Mouse (Mus musculus) heart, embryonic 10.5 days (tissue): Measurements from ENCODE around the gene 9230102O04Rik. TPM values are rescaled to one million over a fixed set of nuclear protein-coding genes. Genes with fewer than 3 reads are reported as not detected.
A peak's percentile ranks its signal among the peaks of the same experiment; 100 is the strongest.

ENCODE experiments used
- DNase-seq: peaks from one replicate; pipeline ENCODE4 v3.0.0-alpha.2; 2017; ENCODE audit warnings: low spot score
- H3K27ac ChIP-seq: fragments of 300-500 bp; sonication (generic); 2 replicates; pipeline ENCODE4 v1.5.1; 2016; ENCODE audit warnings: mild to moderate bottlenecking
- H3K27me3 ChIP-seq: fragments of 300-500 bp; sonication (generic); 2 replicates; pipeline ENCODE4 v1.6.1; 2016; ENCODE audit warnings: mild to moderate bottlenecking; ENCODE audit not compliant: poor library complexity, insufficient read depth, severe bottlenecking
- H3K36me3 ChIP-seq: fragments of 300-500 bp; sonication (generic); 2 replicates; pipeline ENCODE4 v1.6.1; 2016; ENCODE audit warnings: mild to moderate bottlenecking, moderate library complexity
- H3K4me1 ChIP-seq: fragments of 300-500 bp; sonication (generic); 2 replicates; pipeline ENCODE4 v1.6.1; 2016; ENCODE audit warnings: mild to moderate bottlenecking
- H3K4me3 ChIP-seq: fragments of 300-500 bp; sonication (generic); 2 replicates; pipeline ENCODE4 v1.5.1; 2016; ENCODE audit warnings: mild to moderate bottlenecking, moderate library complexity
- H3K9me3 ChIP-seq: fragments of 300-500 bp; sonication (generic); 2 replicates; pipeline ENCODE4 v1.6.1; 2016; ENCODE audit warnings: mild to moderate bottlenecking, moderate library complexity
- WGBS: fragments of 180-500 bp; shearing (Covaris S2); methylation state at CpG from one replicate; pipeline ENCODE4 v1.1.7; 2016; 5-methylcytosine and 5-hydroxymethylcytosine counted together
- polyA plus RNA-seq: library from polyadenylated mRNA; unstranded; fragments of >200 nt; fragmentation: Nextera tagmentation; extraction: Ambion mirVana; gene quantifications from 2 replicates; pipeline ENCODE4 v1.2.1, GENCODE M21; 2016

The 9230102O04Rik gene
- 0.76 TPM in 1 of 2 replicates, not detected in the other for polyA plus RNA-seq

GRCm38 (mm10) chr2:9888913-9889650 is at the start of gene 9230102O04Rik:
TSS of gene 9230102O04Rik (minus strand) at chr2:9889540.
- H3K4me1 ChIP-seq: peaks cover 19% of the 10 kb centered on the region
- DNase-seq: no peak
- H3K36me3 ChIP-seq: no peaks in the 10 kb centered on the region
- H3K27me3 ChIP-seq: peaks cover 97% of the 10 kb centered on the region
- no peaks in the 10 kb centered on the region for H3K9me3 ChIP-seq
- peak within 1 kb of the TSS; percentile 55 for H3K4me3 ChIP-seq
- no peak within 1 kb of the TSS for H3K27ac ChIP-seq
- 0% methylated on average over 30 of the region's 30 CpGs for WGBS

- no peaks in the 10 kb centered on the region for H3K9me3 ChIP-seq
- DNase-seq: peak; percentile 78
- H3K4me1 ChIP-seq: peaks cover 22% of the 10 kb centered on the region
- 0 out of 2 replicates have a peak overlapping the region, but pooled peaks have one; percentile 9 for H3K27ac ChIP-seq
- 29% methylated on average over 1 of the region's 1 CpGs for WGBS
- no peaks in the 10 kb centered on the region for H3K36me3 ChIP-seq
- no peak overlapping the region for H3K4me3 ChIP-seq
- H3K27me3 ChIP-seq: no peaks in the 10 kb centered on the region
Observed at GRCm38 (mm10) chr2:9935965-9936364, 46.6 kb upstream of the 9230102O04Rik start.

GRCm38 (mm10) chr2:9926905-9927283 is 37.6 kb upstream of the 9230102O04Rik start:
- no peak overlapping the region for H3K27ac ChIP-seq
- no peak for DNase-seq
- H3K4me3 ChIP-seq: no peak overlapping the region
- no peaks in the 10 kb centered on the region for H3K9me3 ChIP-seq
- WGBS: 83% methylated on average over 4 of the region's 4 CpGs
- H3K4me1 ChIP-seq: peaks cover 8% of the 10 kb centered on the region; the same call in 1 of the 2 replicates
- no peaks in the 10 kb centered on the region; the same call in 1 of the 2 replicates for H3K36me3 ChIP-seq
- no peaks in the 10 kb centered on the region for H3K27me3 ChIP-seq

- H3K27me3 ChIP-seq: no peaks in the 10 kb centered on the region
- H3K9me3 ChIP-seq: no peaks in the 10 kb centered on the region
- no peaks in the 10 kb centered on the region; the same call in 1 of the 2 replicates for H3K36me3 ChIP-seq
- no peak for DNase-seq
- peaks cover 8% of the 10 kb centered on the region; the same call in 1 of the 2 replicates for H3K4me1 ChIP-seq
- no peak overlapping the region for H3K4me3 ChIP-seq
- 51% methylated on average over 7 of the region's 7 CpGs for WGBS
- H3K27ac ChIP-seq: no peak overlapping the region
Observed at GRCm38 (mm10) chr2:9926194-9926904, 37.0 kb upstream of the 9230102O04Rik start.

GRCm38 (mm10) chr2:9918691-9919471 is 29.5 kb upstream of the 9230102O04Rik start:
- no peak overlapping the region for H3K27ac ChIP-seq
- no peak overlapping the region for H3K4me3 ChIP-seq
- peaks cover 16% of the 10 kb centered on the region for H3K36me3 ChIP-seq
- DNase-seq: no peak
- H3K4me1 ChIP-seq: peaks cover 13% of the 10 kb centered on the region; the same call in 1 of the 2 replicates
- 76% methylated on average over 17 of the region's 17 CpGs for WGBS
- no peaks in the 10 kb centered on the region for H3K9me3 ChIP-seq
- H3K27me3 ChIP-seq: no peaks in the 10 kb centered on the region

- no peak for DNase-seq
- WGBS: 88% methylated on average over 9 of the region's 9 CpGs
- no peaks in the 10 kb centered on the region for H3K9me3 ChIP-seq
- H3K36me3 ChIP-seq: peaks cover 16% of the 10 kb centered on the region
- H3K27ac ChIP-seq: no peak overlapping the region
- H3K4me1 ChIP-seq: peaks cover 19% of the 10 kb centered on the region
- H3K27me3 ChIP-seq: no peaks in the 10 kb centered on the region
- H3K4me3 ChIP-seq: no peak overlapping the region
Observed at GRCm38 (mm10) chr2:9917602-9918001, 28.3 kb upstream of the 9230102O04Rik start.

- Histone ChIP-seq H3K27me3 (no peaks in the 10 kb centered on the region; the same call in 1 of the 2 replicates), H3K36me3 (no peaks in the 10 kb centered on the region), H3K4me3 (peak overlapping the region; percentile 52), H3K9me3 (no peaks in the 10 kb centered on the region), H3K27ac (peak overlapping the region; percentile 0; the same call in 1 of the 2 replicates), H3K4me1 (peaks cover 6% of the 10 kb centered on the region; the same call in 1 of the 2 replicates)
- WGBS: 2% methylated on average over 11 of the region's 11 CpGs
- no peak for DNase-seq
Observed at GRCm38 (mm10) chr2:9905995-9906394, 16.7 kb upstream of the 9230102O04Rik start.

GRCm38 (mm10) chr2:9903854-9904560 is 14.7 kb upstream of the 9230102O04Rik start:
- Histone ChIP-seq H3K9me3 (no peaks in the 10 kb centered on the region), H3K27me3 (peaks cover 11% of the 10 kb centered on the region), H3K36me3 (no peaks in the 10 kb centered on the region), H3K4me1 (peaks cover 6% of the 10 kb centered on the region; the same call in 1 of the 2 replicates), H3K27ac (no peak overlapping the region), H3K4me3 (no peak overlapping the region)
- 46% methylated on average over 14 of the region's 14 CpGs for WGBS
- DNase-seq: no peak

GRCm38 (mm10) chr2:9897846-9898245 is 8.5 kb upstream of the 9230102O04Rik start:
- Histone ChIP-seq H3K27me3 (peaks cover 72% of the 10 kb centered on the region), H3K36me3 (no peaks in the 10 kb centered on the region), H3K27ac (no peak overlapping the region), H3K4me1 (peaks cover 25% of the 10 kb centered on the region), H3K9me3 (no peaks in the 10 kb centered on the region), H3K4me3 (no peak overlapping the region)
- 15% methylated on average over 8 of the region's 8 CpGs for WGBS
- no peak for DNase-seq

GRCm38 (mm10) chr2:9896097-9896770 is 6.9 kb upstream of the 9230102O04Rik start:
- Histone ChIP-seq H3K4me3 (peak overlapping the region; percentile 46), H3K4me1 (peaks cover 25% of the 10 kb centered on the region), H3K27ac (no peak overlapping the region), H3K27me3 (peaks cover 85% of the 10 kb centered on the region), H3K9me3 (no peaks in the 10 kb centered on the region), H3K36me3 (no peaks in the 10 kb centered on the region)
- DNase-seq: no peak
- under 1% methylated on average over 22 of the region's 22 CpGs for WGBS

- WGBS: under 1% methylated on average over 19 of the region's 19 CpGs
- no peak for DNase-seq
- Histone ChIP-seq H3K27me3 (peaks cover 97% of the 10 kb centered on the region), H3K9me3 (no peaks in the 10 kb centered on the region), H3K4me3 (no peak overlapping the region; the same call in 1 of the 2 replicates), H3K36me3 (no peaks in the 10 kb centered on the region), H3K27ac (no peak overlapping the region), H3K4me1 (peaks cover 26% of the 10 kb centered on the region)
Observed at GRCm38 (mm10) chr2:9894836-9895593, 5.7 kb upstream of the 9230102O04Rik start.
